10 mouse cellular contexts compared by ENCODE assay signal in the genomic region with DNA sequence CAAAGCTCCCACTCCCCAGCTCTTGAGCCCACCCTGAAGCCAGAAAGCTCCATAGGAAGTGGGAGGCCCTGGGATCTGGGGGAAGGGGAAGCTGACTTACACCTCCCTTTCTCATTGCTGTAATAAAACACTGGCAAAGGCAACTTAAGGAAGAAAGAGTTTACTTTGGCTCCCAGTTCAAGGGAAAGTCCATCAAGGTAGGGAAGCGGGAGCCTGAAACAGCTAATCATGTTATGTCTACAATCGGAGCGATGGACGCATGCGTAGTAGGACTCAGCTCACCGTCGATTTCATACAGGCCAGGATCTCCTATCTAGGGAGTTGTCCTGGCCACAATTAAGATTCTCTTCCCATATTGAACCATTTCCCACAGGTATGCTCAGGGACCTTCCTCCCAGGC. TPM values are rescaled to one million over a fixed set of nuclear protein-coding genes. Genes with fewer than 3 reads are reported as not detected.
A peak's percentile ranks its signal among the peaks of the same experiment; 100 is the strongest.
DNase-seq lines count a peak whose midpoint lies in the region; ATAC-seq and TF ChIP-seq lines count a peak whose summit lies in the region.
"Had no signal": no experiment of that assay in that cellular context is flagged by ENCODE, and none has a peak within 500 bp of the region (broad histone marks: within the 10 kb centered on the region; RNA-seq: fewer than 3 reads in every experiment).

No protein-coding gene starts in this region.

- peaks cover 18 to 21% of the 10 kb centered on the region in 2 experiments for H3K4me1 ChIP-seq in heart, embryonic 14.5 days (ENCODE audit: control insufficient read depth in 2 of 2, insufficient read depth in 2 of 2, low read length in 2 of 2)
- H3K4me1 ChIP-seq in limb, embryonic 13.5 days, result peaks cover 21% of the 10 kb centered on the region
- H3K4me1 ChIP-seq in stomach, embryonic 16.5 days (ENCODE audit: control insufficient read depth, insufficient read depth, low read length), result peaks cover 20% of the 10 kb centered on the region
- H3K4me1 ChIP-seq: forebrain, embryonic 12.5 days had no signal

- 84% methylated on average over 7 of the region's 7 CpGs for WGBS in heart, embryonic 14.5 days
- WGBS in limb, embryonic 13.5 days, result 82% methylated on average over 7 of the region's 7 CpGs
- 87% methylated on average over 7 of the region's 7 CpGs for WGBS in stomach, embryonic 16.5 days

- H3K36me3 ChIP-seq in heart, embryonic 14.5 days (ENCODE audit: control insufficient read depth, insufficient read depth, low read length), result peaks cover 14% of the 10 kb centered on the region; the same call in 1 of the 2 replicates
- peaks cover 27% of the 10 kb centered on the region for H3K36me3 ChIP-seq in limb, embryonic 13.5 days
- 0 out of 2 replicates have a peak, but pooled peaks cover 9% of the 10 kb centered on the region for H3K36me3 ChIP-seq in stomach, embryonic 16.5 days (ENCODE audit: control insufficient read depth, insufficient read depth, low read length)
- H3K36me3 ChIP-seq: forebrain, embryonic 12.5 days had no signal

- no peak for TF ChIP-seq CTCF in left cerebral cortex, adult 2 months (IDR thresholded peaks at IDR 0.05)

- no peak for DNase-seq in heart, postnatal 10 days
- no peak for DNase-seq in left cerebral cortex, adult 2 months (ENCODE audit: extremely low spot score in 1 of 2, low spot score in 2 of 2)
- DNase-seq in left cerebral cortex, adult 8-10 months (ENCODE audit: low spot score in 2 of 2), result no peak
- no peak for DNase-seq in urinary bladder, postnatal 25 days (ENCODE audit: low spot score)
- no peak for DNase-seq in spleen, adult 12 weeks (ENCODE audit: low spot score)

- intact Hi-C loops in heart, postnatal 10 days (cut with DNase I), result loop anchor here (2.0 kb wide), 2 partner anchors 16 to 38 kb away; a partner anchor contains a TSS
- intact Hi-C loops in left cerebral cortex, adult 2 months (cut with DNase I), result no loop called here

- H3K27me3 ChIP-seq in heart, embryonic 14.5 days (ENCODE audit: control insufficient read depth, insufficient read depth, low read length), result no peaks in the 10 kb centered on the region
- H3K27me3 ChIP-seq in limb, embryonic 13.5 days, result no peaks in the 10 kb centered on the region
- H3K27me3 ChIP-seq in stomach, embryonic 16.5 days (ENCODE audit: control insufficient read depth, insufficient read depth, low read length), result no peaks in the 10 kb centered on the region
- H3K27me3 ChIP-seq: forebrain, embryonic 12.5 days had no signal

- H3K9me3 ChIP-seq in heart, embryonic 14.5 days (ENCODE audit: control insufficient read depth, low read length), result no peaks in the 10 kb centered on the region
- no peaks in the 10 kb centered on the region for H3K9me3 ChIP-seq in limb, embryonic 13.5 days
- no peaks in the 10 kb centered on the region for H3K9me3 ChIP-seq in stomach, embryonic 16.5 days (replicated peaks; ENCODE audit: control insufficient read depth, low read length)
- H3K9me3 ChIP-seq: forebrain, embryonic 12.5 days had no signal

- H3K4me2 ChIP-seq in heart, embryonic 14.5 days (ENCODE audit: low read length), result peak overlapping the region; percentile 36; the same call in 1 of the 2 replicates
- 0 out of 2 replicates have a peak overlapping the region, but pooled peaks have one; percentile 3 for H3K4me2 ChIP-seq in limb, embryonic 13.5 days (replicated peaks)
- H3K4me2 ChIP-seq in stomach, embryonic 16.5 days (ENCODE audit: low read depth, low read length), result no peak overlapping the region
- H3K4me2 ChIP-seq: forebrain, embryonic 12.5 days had no signal

- no peak overlapping the region for H3K9ac ChIP-seq in heart, embryonic 14.5 days (ENCODE audit: low read length)
- no peak overlapping the region for H3K9ac ChIP-seq in limb, embryonic 13.5 days
- H3K9ac ChIP-seq in stomach, embryonic 16.5 days (ENCODE audit: low read length), result no peak overlapping the region
- H3K9ac ChIP-seq: forebrain, embryonic 12.5 days had no signal

- peak overlapping the region; percentile 68 to 94; a peak in 3 of 4 replicates for H3K27ac ChIP-seq in heart, embryonic 14.5 days (replicated peaks in 1 of 2; ENCODE audit: control insufficient read depth in 1 of 2, insufficient read depth in 1 of 2, low read depth in 2 of 2, low read length in 2 of 2)
- H3K27ac ChIP-seq in left cerebral cortex, adult 2 months, result peak overlapping the region; percentile 74; the same call in 1 of the 2 replicates
- H3K27ac ChIP-seq in limb, embryonic 13.5 days, result peak overlapping the region; percentile 74; the same call in 1 of the 2 replicates
- peak overlapping the region; percentile 64 for H3K27ac ChIP-seq in stomach, embryonic 16.5 days (ENCODE audit: low read length)
- H3K27ac ChIP-seq: forebrain, embryonic 12.5 days; macrophage had no signal

- H3K4me3 ChIP-seq in heart, embryonic 14.5 days (ENCODE audit: control insufficient read depth in 1 of 2, insufficient read depth in 1 of 2, low read depth in 1 of 2, low read length in 2 of 2), result no peak overlapping the region
- no peak overlapping the region for H3K4me3 ChIP-seq in left cerebral cortex, adult 2 months
- H3K4me3 ChIP-seq in limb, embryonic 13.5 days, result no peak overlapping the region
- H3K4me3 ChIP-seq in stomach, embryonic 16.5 days (replicated peaks; ENCODE audit: low read length), result no peak overlapping the region
- H3K4me3 ChIP-seq: forebrain, embryonic 12.5 days had no signal

- no peak for ATAC-seq in heart, embryonic 14.5 days (ENCODE audit: insufficient number of reproducible peaks, insufficient read depth, low FRiP score, low read depth)
- ATAC-seq in limb, embryonic 13.5 days (ENCODE audit: low FRiP score, low read depth), result no peak
- ATAC-seq in stomach, embryonic 16.5 days (ENCODE audit: insufficient read depth, low FRiP score), result no peak

RNA-seq across cellular contexts. Expression of a gene that starts 38.5 kb away (rescaled TPM):
- polyA plus RNA-seq in heart, embryonic 14.5 days (2014; fragmentation: Nextera tagmentation; extraction: Ambion mirVana), result 33.3 and 36.6 TPM in 2 replicates
- 10 to 100 TPM; 90.2 to 95.2 TPM for total RNA-seq in heart, postnatal 10 days (2021)
- total RNA-seq in left cerebral cortex, adult 2 months (2021), result 10 to 100 TPM; 28.6 to 29.6 TPM
- 10 to 100 TPM; 30.2 to 35.8 (median 32.5) TPM for total RNA-seq in left cerebral cortex, adult 8-10 months (2022)
- 113 and 140 TPM in 2 replicates for polyA plus RNA-seq in limb, embryonic 13.5 days (2015; fragmentation: Nextera tagmentation; extraction: Ambion mirVana)
- 118 and 119 TPM in 2 replicates for polyA plus RNA-seq in stomach, embryonic 16.5 days (2015; fragmentation: Nextera tagmentation; extraction: Ambion mirVana)
